Mouse (Mus musculus) brain, embryonic 14.5 days (tissue): ENCODE data around the gene 1700025G04Rik.

Experiments
- CTCF ChIP-seq: fragments of 200-500 bp; IDR thresholded peaks from 2 replicates; pipeline ENCODE4 v1.5.1; 2012; ENCODE audit warnings: inconsistent platforms, mild to moderate bottlenecking, moderate library complexity, borderline replicate concordance; ENCODE audit not compliant: insufficient read depth, insufficient read length; ENCODE audit errors: extremely low read depth
- POLR2A ChIP-seq: fragments of 200-500 bp; IDR thresholded peaks from 2 replicates; pipeline ENCODE4 v1.6.1; 2012; ENCODE audit warnings: mild to moderate bottlenecking, inconsistent platforms, borderline replicate concordance; ENCODE audit not compliant: poor library complexity, insufficient read depth, insufficient read length, severe bottlenecking; ENCODE audit errors: extremely low read depth

- no peak for TF ChIP-seq CTCF
- no peak for TF ChIP-seq POLR2A
These were observed 199.8 kb downstream of the 1700025G04Rik start for GRCm38 (mm10) chr1:151890041-151890621.
